Mouse (Mus musculus): ENCODE measurements around the gene Itga1. TPM values are rescaled to one million over a fixed set of nuclear protein-coding genes. Genes with fewer than 3 reads are reported as not detected.

Gene Itga1
- total and polyA plus RNA-seq, 3 experiments = under 0.01 to 0.04 (median 0.01) TPM

DNA sequence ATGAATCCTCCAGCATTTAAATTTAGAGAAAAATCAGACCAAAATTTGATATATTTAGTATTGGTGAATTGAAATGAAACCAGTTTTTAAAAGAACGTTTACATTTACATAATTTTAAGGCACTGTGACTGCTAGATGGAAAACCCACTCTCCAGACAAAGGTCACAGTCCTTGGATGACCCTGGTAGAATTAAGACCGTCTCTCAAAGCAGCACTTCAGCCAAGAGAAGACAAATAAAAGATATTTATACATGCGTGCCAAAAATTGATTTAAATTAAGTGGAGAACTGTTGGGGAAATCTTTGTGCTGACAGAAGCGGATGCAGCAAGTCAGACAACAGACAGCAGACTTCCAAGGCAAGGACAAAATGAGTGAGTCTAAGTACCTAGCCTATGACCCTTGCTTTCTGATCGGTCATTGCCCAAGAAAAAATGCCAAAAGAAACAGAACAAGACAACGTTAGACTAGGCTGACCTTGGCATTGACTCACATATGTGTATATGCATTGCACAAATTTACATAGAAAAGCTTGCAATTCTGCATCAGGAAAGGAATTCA is 127.2 kb downstream of the Itga1 start:
- in situ Hi-C loops (cut with MboI; ENCODE audit: low pct_ligation_motif_present, low pct_unique_long_range_greater_than_20kb, low sequenced_read_pairs) = loop anchor here (25.0 kb wide), 1 partner anchor 188 kb away; no protein-coding TSS in a partner anchor
- dilution Hi-C loops (cut with MboI; ENCODE audit: extremely low pct_ligation_motif_present, extremely low pct_unique_long_range_greater_than_20kb, low sequenced_read_pairs) = no loop called here

DNA sequence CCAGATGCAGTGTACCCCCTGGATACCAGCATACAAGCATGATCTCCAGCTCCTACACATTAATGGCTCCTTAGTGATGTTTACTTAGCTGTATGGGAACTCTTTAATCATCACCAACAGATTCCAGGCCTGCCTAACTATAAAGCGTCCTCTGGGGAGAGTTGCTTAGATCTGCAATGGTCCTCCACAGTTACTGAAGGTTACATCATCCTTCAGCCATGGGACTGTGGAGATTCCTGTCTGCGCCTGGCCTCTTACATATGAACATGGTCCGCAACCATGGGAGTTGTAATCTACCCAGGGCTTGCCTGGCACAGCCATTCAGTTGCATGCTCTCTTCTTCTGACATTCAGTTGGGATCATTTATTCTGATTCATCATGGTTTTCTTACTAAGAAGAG is 129.9 kb downstream of the Itga1 start:
- TF ChIP-seq EP300 (IDR thresholded peaks at IDR 0.05; ENCODE audit: low read length) (no peak), HCFC1 (IDR thresholded peaks at IDR 0.05; ENCODE audit: low read depth, low read length) (no peak), ZMIZ1 (IDR thresholded peaks at IDR 0.05; ENCODE audit: low read depth, low read length) (no peak), ZNF384 (IDR thresholded peaks at IDR 0.05; ENCODE audit: low read depth, low read length) (no peak), GABPA (IDR thresholded peaks at IDR 0.05; ENCODE audit: insufficient replicate concordance, low read depth, low read length) (no peak), CTCF (conservative IDR thresholded peaks at IDR 0.05 in 1 of 2, IDR thresholded peaks at IDR 0.05 in 1 of 2; ENCODE audit: low read depth in 2 of 2, low read length in 2 of 2) (no peak), E2F4 (IDR thresholded peaks at IDR 0.05; ENCODE audit: insufficient replicate concordance, low read depth, low read length) (no peak), POLR2A (IDR thresholded peaks at IDR 0.05; ENCODE audit: low read depth, low read length) (no peak), ELF1 (IDR thresholded peaks at IDR 0.05; ENCODE audit: low read depth, low read length) (no peak), CHD2 (IDR thresholded peaks at IDR 0.05; ENCODE audit: low read length) (no peak), KAT2A (IDR thresholded peaks at IDR 0.05; ENCODE audit: insufficient replicate concordance, low read length) (no peak), PAX5 (IDR thresholded peaks at IDR 0.05; ENCODE audit: low read length) (no peak), ETS1 (conservative IDR thresholded peaks at IDR 0.05; ENCODE audit: low read depth, low read length) (no peak), MAZ (IDR thresholded peaks at IDR 0.05; ENCODE audit: low read depth, low read length) (no peak), TBP (conservative IDR thresholded peaks at IDR 0.05; ENCODE audit: low read depth, low read length) (no peak), SIN3A (IDR thresholded peaks at IDR 0.05; ENCODE audit: low read length) (no peak), TCF12 (IDR thresholded peaks at IDR 0.05; ENCODE audit: low read depth, low read length) (no peak), JUND (conservative IDR thresholded peaks at IDR 0.05; ENCODE audit: low read depth, low read length) (no peak)
- H3K36me3 ChIP-seq (replicated peaks in 1 of 2; ENCODE audit: control insufficient read depth in 1 of 2, insufficient read depth in 1 of 2, low read length in 1 of 2) = no peaks in the 10 kb centered on the region
- H3K27ac ChIP-seq (ENCODE audit: insufficient read depth, low read depth) = no peak overlapping the region
- no peaks in the 10 kb centered on the region for H3K9me3 ChIP-seq (replicated peaks; ENCODE audit: low read length)
- H3K4me2 ChIP-seq (ENCODE audit: insufficient read depth, low read depth, poor library complexity, severe bottlenecking) = no peak overlapping the region
- H3K27me3 ChIP-seq (replicated peaks) = no peaks in the 10 kb centered on the region
- no peak overlapping the region for H3K9ac ChIP-seq (ENCODE audit: insufficient read depth, low read depth)
- H3K79me2 ChIP-seq (replicated peaks; ENCODE audit: control insufficient read depth, extremely low read depth, insufficient read depth, poor library complexity, severe bottlenecking) = no peaks in the 10 kb centered on the region
- no peak overlapping the region for H3K4me3 ChIP-seq (replicated peaks in 1 of 3; ENCODE audit: low read depth in 2 of 3, low read length in 2 of 3, poor library complexity in 1 of 3)
- dilution Hi-C loops (cut with MboI; ENCODE audit: extremely low pct_ligation_motif_present, extremely low pct_unique_long_range_greater_than_20kb, low sequenced_read_pairs) (no loop called here), in situ Hi-C loops (cut with MboI; ENCODE audit: low pct_ligation_motif_present, low pct_unique_long_range_greater_than_20kb, low sequenced_read_pairs) (no loop called here)
- H3K4me1 ChIP-seq (ENCODE audit: control insufficient read depth in 1 of 2, insufficient read depth in 2 of 2) = no peaks in the 10 kb centered on the region
- no peak for DNase-seq (ENCODE audit: extremely low read depth)

More for the DNA sequence above, 127.2 kb downstream of the Itga1 start:
- Histone ChIP-seq H3K27me3 (replicated peaks) (no peaks in the 10 kb centered on the region), H3K27ac (ENCODE audit: insufficient read depth, low read depth) (no peak overlapping the region), H3K4me3 (replicated peaks in 1 of 3; ENCODE audit: low read depth in 2 of 3, low read length in 2 of 3, poor library complexity in 1 of 3) (no peak overlapping the region), H3K79me2 (replicated peaks; ENCODE audit: control insufficient read depth, extremely low read depth, insufficient read depth, poor library complexity, severe bottlenecking) (no peaks in the 10 kb centered on the region), H3K36me3 (replicated peaks in 1 of 2; ENCODE audit: control insufficient read depth in 1 of 2, insufficient read depth in 1 of 2, low read length in 1 of 2) (no peaks in the 10 kb centered on the region), H3K4me2 (ENCODE audit: insufficient read depth, low read depth, poor library complexity, severe bottlenecking) (no peak overlapping the region), H3K9me3 (replicated peaks; ENCODE audit: low read length) (no peaks in the 10 kb centered on the region), H3K4me1 (ENCODE audit: control insufficient read depth in 1 of 2, insufficient read depth in 2 of 2) (no peaks in the 10 kb centered on the region), H3K9ac (ENCODE audit: insufficient read depth, low read depth) (no peak overlapping the region)
- TF ChIP-seq ZNF384 (IDR thresholded peaks at IDR 0.05; ENCODE audit: low read depth, low read length) (no peak), MAFK (IDR thresholded peaks at IDR 0.05; ENCODE audit: insufficient replicate concordance, low read length) (no peak), BHLHE40 (IDR thresholded peaks at IDR 0.05; ENCODE audit: low read depth, low read length) (no peak), MYC (IDR thresholded peaks at IDR 0.05; ENCODE audit: low read depth, low read length) (no peak), TBP (conservative IDR thresholded peaks at IDR 0.05; ENCODE audit: low read depth, low read length) (no peak), ELF1 (IDR thresholded peaks at IDR 0.05; ENCODE audit: low read depth, low read length) (no peak), MXI1 (IDR thresholded peaks at IDR 0.05; ENCODE audit: low read depth, low read length) (no peak), UBTF (IDR thresholded peaks at IDR 0.05; ENCODE audit: low read depth, low read length) (no peak), EP300 (IDR thresholded peaks at IDR 0.05; ENCODE audit: low read length) (no peak), ETS1 (conservative IDR thresholded peaks at IDR 0.05; ENCODE audit: low read depth, low read length) (no peak), JUND (conservative IDR thresholded peaks at IDR 0.05; ENCODE audit: low read depth, low read length) (no peak), SIN3A (IDR thresholded peaks at IDR 0.05; ENCODE audit: low read length) (no peak), USF1 (IDR thresholded peaks at IDR 0.05; ENCODE audit: low read depth, low read length) (no peak), POLR2AphosphoS2 (IDR thresholded peaks at IDR 0.05; ENCODE audit: low read depth, low read length) (no peak), MEF2A (IDR thresholded peaks at IDR 0.05; ENCODE audit: borderline replicate concordance, low read depth, low read length) (no peak), E2F4 (IDR thresholded peaks at IDR 0.05; ENCODE audit: insufficient replicate concordance, low read depth, low read length) (no peak), MAX (IDR thresholded peaks at IDR 0.05; ENCODE audit: low read length) (no peak), NELFE (IDR thresholded peaks at IDR 0.05; ENCODE audit: low read depth, low read length) (no peak)
- no peak for DNase-seq (ENCODE audit: extremely low read depth)
